Mouse (Mus musculus) retina, postnatal 1 day (tissue): Measurements from ENCODE around the gene Taf3.

Experiments
- DNase-seq: peaks from one replicate; pipeline ENCODE4 v3.0.0-alpha.2; 2012

Gene Taf3

DNA sequence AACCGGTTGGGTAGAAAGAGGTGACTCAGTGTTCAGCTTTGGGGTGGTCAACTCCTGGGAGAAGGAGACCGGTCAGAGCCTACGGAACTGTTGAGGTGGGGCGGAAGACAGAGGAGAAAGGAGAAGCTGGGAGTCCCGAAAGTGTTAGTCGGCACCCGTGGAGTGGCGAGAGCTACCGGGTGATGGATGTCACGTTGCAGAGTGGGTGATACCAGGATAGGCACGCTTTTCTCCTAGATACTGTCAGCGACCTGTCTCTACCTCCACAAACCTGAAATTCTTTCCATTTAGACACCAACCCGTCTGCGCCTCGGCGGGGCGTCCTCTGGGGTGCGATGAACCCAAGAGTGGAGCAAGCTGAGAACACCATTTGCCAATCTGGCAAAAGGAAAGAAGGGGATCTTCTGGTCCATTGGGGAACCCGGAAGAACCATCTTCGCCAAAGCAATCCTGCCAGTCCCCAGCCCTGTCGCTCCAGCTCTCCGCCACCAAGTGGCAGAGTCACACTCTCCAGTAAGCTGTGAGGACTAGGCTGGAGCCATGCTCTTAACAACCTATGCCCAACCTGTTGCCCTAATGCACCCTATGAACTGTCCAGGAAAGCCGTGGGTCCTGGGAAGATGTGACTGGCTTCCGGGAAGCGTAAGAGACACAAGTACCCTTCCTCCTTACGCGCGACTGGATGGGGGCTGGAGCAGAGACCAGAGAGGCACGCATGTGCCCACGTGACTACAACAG lies 159.3 kb downstream of the Taf3 start, which contains the start of gene 9230102O04Rik:
Gene 9230102O04Rik (minus strand): TSS at position 628 of the 738 bp plus-strand sequence.
- peak; percentile 61 for DNase-seq

DNA sequence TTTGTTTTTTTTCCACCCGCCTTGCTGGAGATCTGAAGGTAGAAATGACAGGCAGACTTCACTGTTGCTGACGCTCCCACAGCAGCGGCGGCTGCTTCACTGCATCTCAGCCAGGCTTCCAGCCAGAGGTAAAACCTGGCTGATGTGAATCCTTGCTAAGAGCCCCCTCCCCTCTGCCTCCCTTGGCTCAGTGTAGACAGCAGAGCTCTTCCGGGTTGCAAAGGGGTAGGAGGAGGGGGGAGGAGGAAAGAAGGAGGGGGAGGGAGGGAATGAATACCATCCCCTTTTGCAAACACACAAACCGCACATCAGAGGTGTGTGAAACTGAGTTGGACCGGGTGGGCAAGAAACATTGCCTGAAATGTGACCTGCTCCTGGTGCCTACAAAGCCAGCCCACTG lies 160.8 kb downstream of the Taf3 start:
- DNase-seq: peak; percentile 22

- DNase-seq: no peak
Observed at GRCm38 (mm10) chr2:9886921-9887610, 161.3 kb downstream of the Taf3 start.

DNA sequence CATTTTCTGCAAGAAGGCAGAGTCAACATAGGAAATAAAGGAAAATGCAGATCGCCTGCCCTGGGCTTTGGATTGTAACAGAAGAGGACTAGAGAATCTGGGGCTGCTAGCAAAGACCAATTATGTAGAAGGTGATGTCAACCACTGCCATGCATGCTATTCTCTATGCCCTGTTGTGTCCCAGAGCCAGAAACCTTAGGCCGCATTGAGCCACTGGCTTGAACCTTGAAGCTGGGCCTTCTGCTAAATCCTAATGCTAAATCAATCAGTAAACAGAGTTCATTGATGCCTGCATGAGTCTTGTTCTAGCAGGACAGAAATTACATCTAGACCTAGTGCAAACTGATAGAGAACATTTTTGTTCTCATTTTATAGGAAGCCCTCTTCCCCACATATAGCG lies 162.4 kb downstream of the Taf3 start:
- peak; percentile 7 for DNase-seq

DNA sequence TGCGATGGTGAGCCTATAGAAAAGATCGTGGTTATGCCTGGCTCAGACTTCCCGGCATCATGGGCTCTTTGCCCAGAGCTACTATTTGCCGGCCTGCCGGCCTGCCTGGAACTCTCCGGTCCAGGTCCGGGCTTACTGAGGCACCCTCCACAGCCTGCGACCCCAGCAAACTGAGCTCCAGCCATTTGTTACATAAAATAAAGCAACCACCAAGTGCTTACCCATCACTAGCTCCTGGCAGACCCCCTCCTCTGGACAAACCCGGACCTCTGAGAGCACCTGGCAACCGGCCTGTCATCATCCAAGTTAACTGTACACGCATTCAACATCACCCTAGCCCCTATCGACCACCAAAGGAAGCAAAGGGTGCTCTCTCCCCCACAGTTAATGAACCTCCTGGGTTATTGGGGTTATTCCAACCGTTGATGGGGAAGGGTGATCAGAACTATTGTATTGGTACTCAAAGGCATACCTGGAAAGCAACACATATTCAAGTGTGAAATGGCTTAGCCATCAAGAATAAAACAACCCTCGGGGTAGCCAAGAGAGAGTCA lies 163.1 kb downstream of the Taf3 start:
- peak; percentile 6 for DNase-seq

GRCm38 (mm10) chr2:9884533-9885216 lies 163.7 kb downstream of the Taf3 start:
- peak; percentile 4 for DNase-seq

- peak; percentile 9 for DNase-seq
Observed at GRCm38 (mm10) chr2:9883803-9884532, 164.4 kb downstream of the Taf3 start.

- peak; percentile 80 for DNase-seq
Observed at GRCm38 (mm10) chr2:9882926-9883802, 165.2 kb downstream of the Taf3 start.

- peak; percentile 36 for DNase-seq
Observed at GRCm38 (mm10) chr2:9882371-9882925, 165.9 kb downstream of the Taf3 start.

GRCm38 (mm10) chr2:9881611-9882023 lies 166.8 kb downstream of the Taf3 start:
- DNase-seq: peak; percentile 25

DNA sequence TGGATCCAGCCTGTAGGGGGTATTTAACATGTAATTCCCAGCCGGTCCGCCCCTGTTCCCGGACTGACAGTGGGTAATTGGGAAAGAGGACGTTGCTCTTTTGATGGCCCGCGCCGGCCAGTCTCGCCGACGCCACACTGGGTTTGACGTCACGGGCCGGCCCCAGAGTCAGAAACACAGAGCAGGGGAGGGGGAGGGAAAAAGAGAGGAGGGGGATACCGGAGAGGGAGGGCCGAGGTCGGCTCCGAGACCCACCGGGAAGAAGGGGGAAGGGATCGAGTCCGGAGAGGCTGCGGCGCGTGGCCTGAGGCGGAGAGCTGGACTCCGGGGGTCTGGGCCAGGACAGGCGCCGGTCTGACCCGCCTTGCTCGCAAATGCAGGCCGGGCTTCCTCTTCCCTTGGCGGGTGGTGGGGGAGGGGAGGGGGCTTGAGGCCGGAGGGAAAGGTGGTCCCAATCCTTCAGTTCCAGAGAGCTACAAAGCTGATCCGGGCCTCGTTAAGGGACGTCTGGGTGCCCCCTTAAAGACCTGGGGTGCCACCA lies 167.3 kb downstream of the Taf3 start, which contains the start of gene 4930412O13Rik:
Gene 4930412O13Rik (plus strand): TSS at position 202 of the 541 bp plus-strand sequence.
- peak; percentile 62 for DNase-seq

- no peak for DNase-seq
Observed at GRCm38 (mm10) chr2:9880271-9880670, 168.1 kb downstream of the Taf3 start.

DNA sequence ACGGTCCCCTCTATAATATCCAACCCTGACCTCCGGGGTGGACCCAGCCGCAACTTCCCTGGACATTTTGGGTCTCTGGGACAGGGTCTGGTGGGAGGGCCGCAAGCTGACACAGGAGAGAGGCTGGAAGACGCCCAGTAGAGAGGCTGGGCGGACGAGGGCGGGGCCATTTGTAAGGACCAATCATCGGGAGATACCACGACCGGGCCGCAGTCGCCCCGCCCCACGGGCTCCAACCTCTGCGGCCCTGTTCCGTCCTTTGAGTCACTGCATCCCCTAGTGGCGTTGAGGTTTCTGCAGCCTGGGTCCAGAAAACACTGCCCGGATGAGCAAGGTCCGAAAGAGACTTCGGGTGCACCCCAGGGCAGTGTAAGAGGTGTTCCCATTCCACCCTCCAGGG lies 168.9 kb downstream of the Taf3 start:
- peak; percentile 94 for DNase-seq

DNA sequence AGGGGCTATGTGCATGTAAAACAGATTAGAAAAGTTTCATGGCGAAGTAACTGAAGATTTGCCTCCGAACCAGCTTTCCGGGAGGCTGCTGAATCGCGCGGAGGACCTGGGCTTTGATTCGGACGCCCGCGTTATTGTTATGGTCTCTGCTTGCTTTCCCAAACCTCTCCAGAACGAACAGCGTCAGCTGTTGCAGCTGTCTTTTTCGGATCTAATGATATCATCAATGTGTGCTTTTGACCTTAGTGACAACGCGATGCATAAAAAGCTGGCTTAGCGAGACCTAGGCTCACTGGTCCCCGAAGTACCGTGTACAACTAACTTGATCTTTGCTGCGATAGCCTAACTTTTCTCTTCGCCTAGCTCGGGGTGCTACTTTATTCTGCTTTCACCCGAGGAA lies 169.3 kb downstream of the Taf3 start:
- no peak for DNase-seq

- DNase-seq: peak; percentile 63
Observed at GRCm38 (mm10) chr2:9878564-9879081, 169.8 kb downstream of the Taf3 start.

DNA sequence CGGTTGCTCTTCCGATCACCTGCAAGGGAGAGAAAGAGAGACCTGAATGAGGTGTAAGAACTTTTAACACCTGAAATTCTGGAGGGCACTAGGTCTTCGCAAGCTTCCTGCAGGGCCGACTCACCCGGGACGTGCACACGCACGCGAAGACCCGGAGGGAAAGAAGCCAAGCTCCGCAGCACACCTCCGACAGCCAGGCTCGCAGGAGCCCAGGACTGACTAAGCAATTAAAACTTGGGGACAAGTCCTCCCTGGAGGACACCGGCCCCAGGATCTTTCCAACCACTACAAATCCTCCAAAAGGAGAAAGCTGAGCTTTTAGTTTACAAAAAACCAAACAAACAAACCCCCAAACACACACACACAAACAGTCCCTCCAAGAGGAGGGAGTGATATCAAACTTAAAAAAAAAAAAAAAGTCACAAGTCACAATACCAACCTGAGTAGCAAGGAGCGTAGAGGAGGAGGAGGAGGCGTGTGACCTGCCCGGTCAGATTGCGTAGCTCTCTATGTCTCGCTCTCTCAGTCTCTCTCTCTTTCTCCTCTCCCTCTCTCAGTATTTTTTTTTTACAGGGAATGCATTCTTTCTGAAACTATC lies 170.3 kb downstream of the Taf3 start:
- DNase-seq: no peak

DNA sequence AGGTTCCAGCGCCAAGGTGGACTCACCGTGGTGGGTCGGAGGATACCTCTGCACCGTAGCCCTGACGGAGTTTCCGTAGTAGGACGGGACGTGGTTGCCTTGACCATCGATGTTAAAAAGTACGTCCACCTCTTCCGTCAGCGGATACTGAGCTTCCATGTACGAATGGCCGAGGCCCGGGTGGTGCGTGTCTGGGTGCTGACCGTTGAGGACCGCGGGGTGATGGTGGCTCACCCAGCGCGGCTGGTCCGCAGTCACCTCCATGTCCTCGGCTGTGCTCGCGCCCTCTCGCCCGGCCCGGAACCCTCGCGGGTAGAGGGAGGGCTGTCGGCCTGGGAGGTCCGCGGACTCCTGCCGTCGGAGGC lies 171.1 kb downstream of the Taf3 start:
- DNase-seq: peak; percentile 28

GRCm38 (mm10) chr2:9876621-9877325 lies 171.6 kb downstream of the Taf3 start:
- DNase-seq: peak; percentile 22

DNA sequence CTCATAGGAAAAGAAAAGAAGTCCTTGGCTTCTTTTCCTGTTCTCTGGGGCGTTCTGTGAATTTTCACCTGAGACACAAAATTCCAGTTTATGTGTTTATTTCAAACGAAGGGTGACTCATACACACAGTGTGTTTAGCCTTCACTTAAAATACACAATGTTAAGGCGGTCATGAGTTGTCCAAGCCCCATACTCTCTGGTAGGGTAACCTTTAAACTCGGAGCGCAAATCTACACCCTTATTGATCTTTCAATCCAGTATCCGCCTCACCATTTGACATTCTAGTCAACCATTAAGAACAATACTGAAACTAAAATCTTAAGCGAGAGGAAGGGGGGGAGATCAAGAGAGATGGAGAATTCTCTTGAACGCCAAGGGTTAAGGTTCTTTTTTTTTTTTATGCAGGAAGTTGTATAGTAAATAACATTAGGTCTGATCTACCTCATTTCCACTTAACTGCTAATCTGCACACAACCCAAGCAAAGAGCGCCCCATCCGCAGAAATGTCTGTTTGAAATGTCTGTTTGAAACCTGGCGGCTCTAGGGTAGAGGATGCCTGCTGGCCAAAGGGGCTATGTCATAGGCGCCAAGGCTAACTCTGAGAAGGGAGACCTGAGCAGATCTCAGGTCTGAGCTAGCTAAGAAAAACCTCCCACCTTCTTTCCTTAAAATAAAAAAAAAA lies 172.6 kb downstream of the Taf3 start:
- DNase-seq: peak; percentile 11
